Mouse (Mus musculus): ENCODE measurements at regions not wholly inside any gene's neighbourhood (a gene's known extent, or its start where the extent isn't known, plus 50 kb on each side); places are given as distances from the start of the nearest gene placed in this dataset.

DNA sequence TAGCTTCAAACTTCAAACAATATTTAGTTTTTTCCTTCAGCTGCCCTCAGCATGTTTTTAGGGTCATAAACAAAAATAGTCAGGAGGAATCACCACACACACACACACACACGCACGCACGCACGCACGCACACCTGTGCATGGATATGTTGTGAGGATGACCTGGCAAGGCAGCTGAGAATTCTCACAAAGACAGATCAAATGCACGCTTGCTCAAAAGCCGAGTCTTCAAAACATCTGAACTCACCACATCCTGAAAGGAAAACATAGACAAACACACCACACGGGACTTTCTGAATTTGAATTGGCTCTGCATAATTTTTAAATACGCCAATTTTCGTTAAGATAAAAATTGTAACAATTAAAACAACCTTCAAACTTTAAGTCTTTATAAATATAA is 52.7 kb upstream of the Foxq1 start:
- DNase-seq (ENCODE audit: low read depth, low spot score): no peak

DNA sequence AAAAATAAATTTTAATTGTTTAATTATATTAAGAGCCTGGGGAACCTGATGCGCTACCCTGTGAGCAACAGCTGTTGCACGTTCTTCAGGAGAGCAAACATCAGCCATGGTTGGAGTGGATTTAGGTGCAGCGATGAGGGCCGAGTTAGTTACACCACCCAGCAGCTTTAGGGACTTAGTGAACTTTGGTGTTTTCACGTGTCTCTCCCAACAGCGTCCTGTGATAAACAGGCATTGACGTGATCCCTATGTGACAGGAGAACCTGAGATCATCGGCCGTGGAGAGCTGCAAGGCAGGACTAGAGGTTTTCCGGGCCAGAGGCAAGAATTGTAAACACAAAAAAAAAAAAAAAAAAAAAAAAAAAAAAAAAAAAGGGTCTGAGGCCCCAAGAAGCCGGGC is 52.1 kb upstream of the Foxq1 start:
- no peak for DNase-seq (ENCODE audit: low read depth, low spot score)

DNA sequence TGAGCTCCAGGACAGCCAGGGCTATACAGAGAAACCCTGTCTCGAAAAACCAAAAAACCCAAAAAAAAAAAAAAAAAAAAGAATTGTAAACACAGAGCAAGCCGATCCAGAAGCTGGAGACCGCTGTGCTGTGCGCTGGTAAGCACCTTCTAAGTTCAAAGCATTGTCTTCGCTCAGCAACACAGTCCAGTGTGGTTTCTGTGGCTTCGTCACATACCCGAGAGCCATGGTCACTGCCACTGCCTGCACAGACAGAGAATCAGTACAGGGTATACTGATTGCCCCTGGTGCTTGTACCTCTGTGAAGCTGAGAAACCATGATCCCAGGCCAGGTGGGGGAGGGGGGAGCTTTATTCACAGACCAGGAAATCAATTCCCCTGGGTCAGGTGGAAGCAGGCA is 51.6 kb upstream of the Foxq1 start:
- peak; percentile 23 for DNase-seq (ENCODE audit: low read depth, low spot score)

DNA sequence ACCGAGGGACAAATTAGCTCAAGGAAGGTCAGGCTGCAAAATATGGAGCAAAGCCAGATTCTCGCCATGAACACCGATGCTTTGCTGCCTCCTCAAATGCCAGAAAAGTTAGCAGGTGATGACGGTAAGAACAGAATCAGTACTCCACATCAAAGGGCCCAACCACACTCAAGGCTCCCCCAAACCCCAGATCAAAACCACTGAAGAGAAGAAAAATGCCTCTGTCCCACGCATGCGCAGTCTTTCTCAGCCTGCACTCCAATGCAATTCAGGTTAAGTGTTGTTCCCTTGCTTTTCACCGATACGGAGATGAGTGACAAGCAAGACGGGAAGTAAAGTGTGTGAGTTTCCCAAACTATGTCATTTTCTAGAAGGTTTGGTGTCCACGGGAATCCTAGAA is 50.5 kb upstream of the Foxq1 start:
- no peak for DNase-seq (ENCODE audit: low read depth, low spot score)

Measured in forelimb bud, embryonic 11.5 days (tissue).